Mouse (Mus musculus): Measurements from ENCODE around the gene Nphs1. TPM values are rescaled to one million over a fixed set of nuclear protein-coding genes. Genes with fewer than 3 reads are reported as not detected.
A peak's percentile ranks its signal among the peaks of the same experiment; 100 is the strongest.
"Not testable (repeated sequence)": the region's sequence is repeated elsewhere in the genome, so short reads cannot be mapped to it uniquely, and the experiment has no call there.

Nphs1 gene
- polyA plus RNA-seq, 1 experiment from 2014 or later, result 0.06 TPM

DNA sequence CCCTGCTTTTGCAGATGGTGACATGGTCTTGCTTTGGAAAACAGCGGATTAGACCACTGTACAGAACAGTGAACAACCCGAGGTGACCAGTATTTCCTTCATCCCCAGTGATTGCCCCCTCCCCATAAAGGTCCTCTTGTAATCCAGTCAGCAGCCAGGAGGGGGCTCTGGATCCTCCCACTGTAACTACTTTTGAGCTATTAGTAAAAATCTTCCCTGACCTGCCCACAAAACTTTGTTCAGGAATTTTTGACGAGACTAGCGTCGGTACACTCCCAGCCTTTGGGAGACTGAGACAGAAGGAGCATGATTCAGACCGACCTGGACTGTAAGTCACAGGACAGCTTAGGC is 32.8 kb downstream of the Nphs1 start:
- no peaks in the 10 kb centered on the region for H3K36me3 ChIP-seq (replicated peaks; ENCODE audit: insufficient read depth, low read length)
- DNase-seq (no peak), ATAC-seq (no peak)
- H3K27ac ChIP-seq (ENCODE audit: low read depth), result no peak overlapping the region
- peaks cover 3% of the 10 kb centered on the region; the same call in 1 of the 2 replicates for H3K4me1 ChIP-seq (ENCODE audit: insufficient read depth)
- no peak overlapping the region for H3K4me3 ChIP-seq (ENCODE audit: low read depth, low read length)
- no peak overlapping the region for H3K9ac ChIP-seq (replicated peaks)
- H3K9me3 ChIP-seq (ENCODE audit: low read length), result no peaks in the 10 kb centered on the region
- TF ChIP-seq EP300 (IDR thresholded peaks at IDR 0.05; ENCODE audit: low read depth) (no peak), CTCF (IDR thresholded peaks at IDR 0.05; ENCODE audit: low read depth) (no peak)
- H3K27me3 ChIP-seq (ENCODE audit: insufficient read depth, low read length), result no peaks in the 10 kb centered on the region
- WGBS (ENCODE audit: insufficient replicate concordance), result 21% methylated on average over 6 of the region's 6 CpGs
- H3K4me2 ChIP-seq (ENCODE audit: low read depth, low read length), result no peak overlapping the region

GRCm38 (mm10) chr7:30492765-30493164 is 34.6 kb downstream of the Nphs1 start:
- TF ChIP-seq CTCF (IDR thresholded peaks at IDR 0.05; ENCODE audit: low read depth) (peak; percentile 88), EP300 (IDR thresholded peaks at IDR 0.05; ENCODE audit: low read depth) (no peak)
- Histone ChIP-seq H3K27ac (ENCODE audit: low read depth) (peak overlapping the region; percentile 78), H3K36me3 (replicated peaks; ENCODE audit: insufficient read depth, low read length) (no peaks in the 10 kb centered on the region), H3K9me3 (ENCODE audit: low read length) (no peaks in the 10 kb centered on the region), H3K4me2 (ENCODE audit: low read depth, low read length) (no peak overlapping the region), H3K4me3 (ENCODE audit: low read depth, low read length) (no peak overlapping the region), H3K9ac (replicated peaks) (no peak overlapping the region), H3K4me1 (ENCODE audit: insufficient read depth) (peaks cover 3% of the 10 kb centered on the region; the same call in 1 of the 2 replicates), H3K27me3 (ENCODE audit: insufficient read depth, low read length) (no peaks in the 10 kb centered on the region)
- ATAC-seq, result peak; percentile 57
- 10% methylated on average over 4 of the region's 4 CpGs for WGBS (ENCODE audit: insufficient replicate concordance)
- DNase-seq, result peak; percentile 86

- peak within 1 kb of the TSS; percentile 35 for H3K4me3 ChIP-seq (ENCODE audit: low read depth, low read length)
- H3K36me3 ChIP-seq (replicated peaks; ENCODE audit: insufficient read depth, low read length), result no peaks in the 10 kb centered on the region
- TF ChIP-seq CTCF (IDR thresholded peaks at IDR 0.05; ENCODE audit: low read depth) (peak; percentile 24; the same call in 1 of the 2 replicates), EP300 (IDR thresholded peaks at IDR 0.05; ENCODE audit: low read depth) (peak; percentile 12; the same call in 1 of the 2 replicates)
- DNase-seq (peak; percentile 66), ATAC-seq (peak; percentile 91)
- H3K4me1 ChIP-seq (ENCODE audit: insufficient read depth), result peaks cover 3% of the 10 kb centered on the region; the same call in 1 of the 2 replicates
- peak within 1 kb of the TSS; percentile 78 for H3K27ac ChIP-seq (ENCODE audit: low read depth)
- peak within 1 kb of the TSS; percentile 61 for H3K9ac ChIP-seq (replicated peaks)
- H3K27me3 ChIP-seq (ENCODE audit: insufficient read depth, low read length), result no peaks in the 10 kb centered on the region
- 51% methylated on average over 11 of the region's 11 CpGs for WGBS (ENCODE audit: insufficient replicate concordance)
- H3K9me3 ChIP-seq (ENCODE audit: low read length), result no peaks in the 10 kb centered on the region
- H3K4me2 ChIP-seq (ENCODE audit: low read depth, low read length), result peak within 1 kb of the TSS; percentile 62
These were observed 35.4 kb downstream of the Nphs1 start, which contains the start of gene Prodh2 for GRCm38 (mm10) chr7:30493401-30493931. TSS of gene Prodh2 (plus strand) at chr7:30493622.

DNA sequence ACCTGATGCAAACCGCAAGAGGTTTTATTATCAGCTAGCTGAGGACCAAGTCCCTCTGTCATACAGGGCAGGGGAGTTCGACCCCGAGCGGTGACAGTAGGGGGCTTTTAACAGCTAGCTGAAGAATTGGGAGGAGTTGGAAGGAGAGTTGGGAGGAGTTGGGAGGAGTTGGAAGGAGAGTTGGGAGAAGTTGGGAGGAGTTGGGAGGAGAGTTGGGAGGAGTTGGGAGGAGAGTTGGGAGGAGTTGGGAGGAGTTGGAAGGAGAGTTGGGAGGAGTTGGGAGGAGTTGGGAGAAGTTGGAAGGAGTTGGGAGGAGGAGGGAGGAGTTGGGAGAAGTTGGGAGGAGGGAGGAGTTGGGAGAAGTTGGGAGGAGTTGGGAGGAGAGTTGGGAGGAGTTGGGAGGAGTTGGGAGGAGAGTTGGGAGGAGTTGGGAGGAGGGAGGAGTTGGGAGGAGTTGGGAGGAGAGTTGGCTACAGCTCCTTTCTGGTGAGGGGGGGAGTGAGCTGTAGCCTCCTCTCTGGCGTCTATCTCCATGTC is 37.5 kb downstream of the Nphs1 start:
- H3K4me1 ChIP-seq (ENCODE audit: insufficient read depth); DNase-seq; H3K27me3 ChIP-seq (ENCODE audit: insufficient read depth, low read length); H3K9ac ChIP-seq (replicated peaks); H3K9me3 ChIP-seq (ENCODE audit: low read length); ATAC-seq; H3K36me3 ChIP-seq (replicated peaks; ENCODE audit: insufficient read depth, low read length): not testable (repeated sequence)
- Histone ChIP-seq H3K27ac (ENCODE audit: low read depth) (0 out of 2 replicates have a peak overlapping the region, but pooled peaks have one; percentile 22), H3K4me2 (ENCODE audit: low read depth, low read length) (peak overlapping the region; percentile 62; the same call in 1 of the 2 replicates), H3K4me3 (ENCODE audit: low read depth, low read length) (0 out of 2 replicates have a peak overlapping the region, but pooled peaks have one; percentile 35)
- WGBS (ENCODE audit: insufficient replicate concordance), result 56% methylated on average over 5 of the region's 5 CpGs

DNA sequence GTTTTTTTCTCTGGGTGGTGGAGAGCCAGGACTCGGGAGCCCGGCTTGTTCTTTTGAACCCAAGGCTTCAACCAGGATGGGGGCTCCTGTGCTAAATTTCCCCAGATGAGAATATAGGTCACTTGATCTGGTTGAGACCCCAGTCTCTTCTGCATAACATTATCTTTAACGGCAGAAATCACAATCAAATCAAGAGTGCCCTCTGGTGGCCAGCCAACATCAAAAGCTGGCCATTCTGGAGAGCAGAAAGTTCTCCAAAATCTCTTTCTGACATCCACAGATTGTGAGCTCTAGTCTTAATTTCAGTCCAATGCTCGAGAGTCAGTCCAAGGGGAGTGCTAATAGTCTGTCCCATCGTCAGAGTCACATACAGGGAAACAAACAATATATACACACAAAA is 43.0 kb downstream of the Nphs1 start:
- H3K27me3 ChIP-seq (ENCODE audit: insufficient read depth, low read length); H3K4me1 ChIP-seq (ENCODE audit: insufficient read depth); ATAC-seq; H3K4me3 ChIP-seq (ENCODE audit: low read depth, low read length); H3K4me2 ChIP-seq (ENCODE audit: low read depth, low read length); H3K36me3 ChIP-seq (replicated peaks; ENCODE audit: insufficient read depth, low read length); H3K9ac ChIP-seq (replicated peaks); H3K9me3 ChIP-seq (ENCODE audit: low read length); H3K27ac ChIP-seq (ENCODE audit: low read depth); DNase-seq: not testable (repeated sequence)
- TF ChIP-seq CTCF (IDR thresholded peaks at IDR 0.05; ENCODE audit: low read depth), result peak; percentile 41; the same call in 1 of the 2 replicates
- 65% methylated on average over 5 of the region's 5 CpGs for WGBS (ENCODE audit: insufficient replicate concordance)

- Histone ChIP-seq H3K4me1 (ENCODE audit: insufficient read depth) (no peaks in the 10 kb centered on the region), H3K27ac (ENCODE audit: low read depth) (no peak overlapping the region), H3K9me3 (ENCODE audit: low read length) (no peaks in the 10 kb centered on the region), H3K36me3 (replicated peaks; ENCODE audit: insufficient read depth, low read length) (peaks cover 4% of the 10 kb centered on the region; the same call in 1 of the 2 replicates), H3K27me3 (ENCODE audit: insufficient read depth, low read length) (no peaks in the 10 kb centered on the region), H3K4me2 (ENCODE audit: low read depth, low read length) (no peak overlapping the region), H3K4me3 (ENCODE audit: low read depth, low read length) (no peak overlapping the region), H3K9ac (replicated peaks) (no peak overlapping the region)
- 28% methylated on average over 4 of the region's 4 CpGs for WGBS (ENCODE audit: insufficient replicate concordance)
- TF ChIP-seq CTCF (IDR thresholded peaks at IDR 0.05; ENCODE audit: low read depth), result no peak
- TF ChIP-seq EP300 (IDR thresholded peaks at IDR 0.05; ENCODE audit: low read depth), result no peak
- peak; percentile 13 for DNase-seq
- ATAC-seq, result peak; percentile 36
These were observed 49.9 kb downstream of the Nphs1 start for GRCm38 (mm10) chr7:30508061-30508460.

All from liver, postnatal 0 days (tissue).